Mouse (Mus musculus): ENCODE results near the gene 4931428F04Rik. TPM values are rescaled to one million over a fixed set of nuclear protein-coding genes. Genes with fewer than 3 reads are reported as not detected.
A peak's percentile ranks its signal among the peaks of the same experiment; 100 is the strongest.

The 4931428F04Rik gene
- polyA plus RNA-seq, 1 experiment from 2014 or later = 4.9 TPM

GRCm38 (mm10) chr8:105258911-105259720 lies 30.5 kb downstream of the 4931428F04Rik start:
- peaks cover 34% of the 10 kb centered on the region for H3K4me1 ChIP-seq (replicated peaks)
- peaks cover 47% of the 10 kb centered on the region for H3K27me3 ChIP-seq
- WGBS = 7% methylated on average over 55 of the region's 55 CpGs
- peak overlapping the region; percentile 48 for H3K9ac ChIP-seq
- peak overlapping the region; percentile 89 for H3K4me2 ChIP-seq
- H3K4me3 ChIP-seq = peak overlapping the region; percentile 51
- no peak for ATAC-seq (replicated peaks; ENCODE audit: insufficient number of reproducible peaks, insufficient read depth, low FRiP score, low read depth)
- no peaks in the 10 kb centered on the region for H3K9me3 ChIP-seq (replicated peaks)
- H3K27ac ChIP-seq = no peak overlapping the region
- no peaks in the 10 kb centered on the region for H3K36me3 ChIP-seq

GRCm38 (mm10) chr8:105257318-105258114 lies 32.1 kb downstream of the 4931428F04Rik start:
- WGBS = 64% methylated on average over 7 of the region's 7 CpGs
- Histone ChIP-seq H3K9me3 (replicated peaks) (no peaks in the 10 kb centered on the region), H3K27me3 (peaks cover 43% of the 10 kb centered on the region), H3K4me3 (no peak overlapping the region), H3K4me2 (no peak overlapping the region), H3K27ac (no peak overlapping the region), H3K9ac (no peak overlapping the region), H3K36me3 (peaks cover 4% of the 10 kb centered on the region; the same call in 1 of the 2 replicates), H3K4me1 (replicated peaks) (peaks cover 42% of the 10 kb centered on the region)
- ATAC-seq (replicated peaks; ENCODE audit: insufficient number of reproducible peaks, insufficient read depth, low FRiP score, low read depth) = no peak

- 2% methylated on average over 14 of the region's 14 CpGs for WGBS
- Histone ChIP-seq H3K4me3 (peak within 1 kb of the TSS; percentile 60), H3K27ac (peak within 1 kb of the TSS; percentile 74), H3K9ac (peak within 1 kb of the TSS; percentile 65), H3K36me3 (peaks cover 20% of the 10 kb centered on the region), H3K4me1 (replicated peaks) (peaks cover 39% of the 10 kb centered on the region), H3K9me3 (replicated peaks) (no peaks in the 10 kb centered on the region), H3K27me3 (peaks cover 32% of the 10 kb centered on the region), H3K4me2 (peak within 1 kb of the TSS; percentile 93)
- ATAC-seq (replicated peaks; ENCODE audit: insufficient number of reproducible peaks, insufficient read depth, low FRiP score, low read depth) = peak; percentile 54
These were observed 34.7 kb downstream of the 4931428F04Rik start, which contains the start of gene B3gnt9 for GRCm38 (mm10) chr8:105254966-105255350. TSS of gene B3gnt9 (minus strand) at chr8:105255153.

GRCm38 (mm10) chr8:105254152-105254965 lies 35.3 kb downstream of the 4931428F04Rik start:
- H3K4me2 ChIP-seq = peak overlapping the region; percentile 93
- under 1% methylated on average over 74 of the region's 74 CpGs for WGBS
- peak overlapping the region; percentile 65 for H3K9ac ChIP-seq
- H3K36me3 ChIP-seq = peaks cover 26% of the 10 kb centered on the region
- no peaks in the 10 kb centered on the region for H3K9me3 ChIP-seq (replicated peaks)
- peak overlapping the region; percentile 60 for H3K4me3 ChIP-seq
- peaks cover 30% of the 10 kb centered on the region for H3K27me3 ChIP-seq
- ATAC-seq (replicated peaks; ENCODE audit: insufficient number of reproducible peaks, insufficient read depth, low FRiP score, low read depth) = peak; percentile 79
- H3K4me1 ChIP-seq (replicated peaks) = peaks cover 33% of the 10 kb centered on the region
- H3K27ac ChIP-seq = peak overlapping the region; percentile 74

- peaks cover 27% of the 10 kb centered on the region for H3K4me1 ChIP-seq (replicated peaks)
- peaks cover 25% of the 10 kb centered on the region for H3K27me3 ChIP-seq
- ATAC-seq (replicated peaks; ENCODE audit: insufficient number of reproducible peaks, insufficient read depth, low FRiP score, low read depth) = no peak
- H3K9me3 ChIP-seq (replicated peaks) = no peaks in the 10 kb centered on the region
- H3K27ac ChIP-seq = no peak overlapping the region
- peak overlapping the region; percentile 93 for H3K4me2 ChIP-seq
- H3K4me3 ChIP-seq = peak overlapping the region; percentile 60
- peaks cover 32% of the 10 kb centered on the region for H3K36me3 ChIP-seq
- WGBS = 48% methylated on average over 20 of the region's 20 CpGs
- H3K9ac ChIP-seq = peak overlapping the region; percentile 44
These were observed 35.9 kb downstream of the 4931428F04Rik start for GRCm38 (mm10) chr8:105253766-105254151.

GRCm38 (mm10) chr8:105252680-105253537 lies 36.8 kb downstream of the 4931428F04Rik start:
- WGBS = 61% methylated on average over 10 of the region's 10 CpGs
- H3K4me2 ChIP-seq = peak overlapping the region; percentile 93; the same call in 1 of the 2 replicates

GRCm38 (mm10) chr8:105251954-105252353 lies 37.7 kb downstream of the 4931428F04Rik start:
- Histone ChIP-seq H3K4me3 (no peak overlapping the region), H3K36me3 (peaks cover 44% of the 10 kb centered on the region), H3K4me1 (replicated peaks) (peaks cover 24% of the 10 kb centered on the region), H3K9ac (no peak overlapping the region), H3K4me2 (no peak overlapping the region), H3K27ac (no peak overlapping the region), H3K27me3 (peaks cover 15% of the 10 kb centered on the region; the same call in 1 of the 2 replicates), H3K9me3 (replicated peaks) (no peaks in the 10 kb centered on the region)
- ATAC-seq (replicated peaks; ENCODE audit: insufficient number of reproducible peaks, insufficient read depth, low FRiP score, low read depth) = no peak
- WGBS = 91% methylated on average over 6 of the region's 6 CpGs

More at GRCm38 (mm10) chr8:105252680-105253537, 36.8 kb downstream of the 4931428F04Rik start:
- no peaks in the 10 kb centered on the region for H3K9me3 ChIP-seq (replicated peaks)
- H3K4me1 ChIP-seq (replicated peaks) = peaks cover 24% of the 10 kb centered on the region
- H3K27me3 ChIP-seq = peaks cover 16% of the 10 kb centered on the region
- 0 out of 2 replicates have a peak overlapping the region, but pooled peaks have one; percentile 44 for H3K9ac ChIP-seq
- H3K36me3 ChIP-seq = peaks cover 40% of the 10 kb centered on the region
- no peak overlapping the region for H3K4me3 ChIP-seq
- H3K27ac ChIP-seq = no peak overlapping the region
- ATAC-seq (replicated peaks; ENCODE audit: insufficient number of reproducible peaks, insufficient read depth, low FRiP score, low read depth) = no peak

- WGBS = 89% methylated on average over 7 of the region's 7 CpGs
These were observed 48.6 kb downstream of the 4931428F04Rik start for GRCm38 (mm10) chr8:105241016-105241415.

GRCm38 (mm10) chr8:105237442-105238142 lies 52.1 kb downstream of the 4931428F04Rik start:
- Histone ChIP-seq H3K27me3 (no peaks in the 10 kb centered on the region), H3K4me2 (no peak overlapping the region), H3K27ac (no peak overlapping the region), H3K9me3 (replicated peaks) (no peaks in the 10 kb centered on the region), H3K9ac (no peak overlapping the region), H3K4me3 (no peak overlapping the region), H3K36me3 (peaks cover 38% of the 10 kb centered on the region), H3K4me1 (replicated peaks) (no peaks in the 10 kb centered on the region)
- no peak for ATAC-seq (replicated peaks; ENCODE audit: insufficient number of reproducible peaks, insufficient read depth, low FRiP score, low read depth)
- WGBS = 90% methylated on average over 14 of the region's 14 CpGs

More at GRCm38 (mm10) chr8:105241016-105241415, 48.6 kb downstream of the 4931428F04Rik start:
- H3K4me2 ChIP-seq = no peak overlapping the region
- no peak overlapping the region for H3K27ac ChIP-seq
- no peak for ATAC-seq (replicated peaks; ENCODE audit: insufficient number of reproducible peaks, insufficient read depth, low FRiP score, low read depth)
- no peaks in the 10 kb centered on the region for H3K27me3 ChIP-seq
- H3K4me1 ChIP-seq (replicated peaks) = no peaks in the 10 kb centered on the region
- no peak overlapping the region for H3K9ac ChIP-seq
- H3K4me3 ChIP-seq = no peak overlapping the region
- no peaks in the 10 kb centered on the region for H3K9me3 ChIP-seq (replicated peaks)
- peaks cover 47% of the 10 kb centered on the region for H3K36me3 ChIP-seq
